Mouse (Mus musculus) CH12.LX (cell line): ENCODE measurements around the gene Ccdc137. TPM values are rescaled to one million over a fixed set of nuclear protein-coding genes. Genes with fewer than 3 reads are reported as not detected.

Experiments
- DNase-seq: peaks from one replicate; pipeline ENCODE4 v3.0.0-alpha.2; 2013; ENCODE audit errors: extremely low read depth
- H3K27ac ChIP-seq: 2 replicates; pipeline ENCODE4 v1.5.1; 2012; ENCODE audit warnings: low read depth, mild to moderate bottlenecking, control low read depth, moderate library complexity; ENCODE audit not compliant: insufficient read depth
- H3K27me3 ChIP-seq: replicated peaks from 2 replicates; pipeline ENCODE3; 2012; ENCODE audit warnings: inconsistent platforms
- H3K36me3 ChIP-seq, 2 experiments: replicated peaks in 1 of 2; 2 replicates each; pipeline versions ENCODE3 to v1.6.1; 2012; ENCODE audit warnings: inconsistent platforms in 1 of 2, low read length in 1 of 2, mild to moderate bottlenecking in 1 of 2, mixed read lengths in 1 of 2, moderate library complexity in 1 of 2; ENCODE audit not compliant: control insufficient read depth in 1 of 2, insufficient read depth in 1 of 2
- H3K4me1 ChIP-seq, 2 experiments: 2 replicates each; pipeline ENCODE4 v1.6.1; 2012; ENCODE audit warnings: inconsistent platforms in 1 of 2, moderate library complexity in 1 of 2; ENCODE audit not compliant: insufficient read depth in 2 of 2, control insufficient read depth in 1 of 2
- H3K4me2 ChIP-seq: 2 replicates; pipeline ENCODE4 v1.6.1; 2012; ENCODE audit warnings: low read depth, mild to moderate bottlenecking, control low read depth; ENCODE audit not compliant: poor library complexity, insufficient read depth, severe bottlenecking
- H3K4me3 ChIP-seq, 3 experiments: fragments of 150-350 bp in 1 of 3; sonication (generic) in 1 of 3; replicated peaks in 1 of 3; 2 replicates each; pipeline versions ENCODE3 to v1.5.1; 2011 to 2012; ENCODE audit warnings: low read depth in 2 of 3, low read length in 2 of 3, mild to moderate bottlenecking in 2 of 3, moderate library complexity in 2 of 3, control low read depth in 1 of 3, improper control_type of control experiment in 1 of 3, inconsistent platforms in 1 of 3, mixed read lengths in 1 of 3; ENCODE audit not compliant: poor library complexity in 1 of 3
- H3K79me2 ChIP-seq: replicated peaks from 2 replicates; pipeline ENCODE4 v1.6.1; 2012; ENCODE audit warnings: mild to moderate bottlenecking, moderate library complexity; ENCODE audit not compliant: control insufficient read depth, poor library complexity, insufficient read depth, severe bottlenecking; ENCODE audit errors: extremely low read depth
- H3K9ac ChIP-seq: 2 replicates; pipeline ENCODE4 v1.6.1; 2012; ENCODE audit warnings: low read depth, mild to moderate bottlenecking, control low read depth, moderate library complexity; ENCODE audit not compliant: insufficient read depth
- H3K9me3 ChIP-seq: replicated peaks from 2 replicates; pipeline ENCODE3; 2012; ENCODE audit warnings: low read length, inconsistent platforms, mixed read lengths
- BHLHE40 ChIP-seq: IDR thresholded peaks from 2 replicates; pipeline ENCODE4 v1.6.1; 2011; ENCODE audit warnings: mild to moderate bottlenecking, low read depth, low read length, improper control_type of control experiment
- CHD1 ChIP-seq: IDR thresholded peaks from 2 replicates; pipeline ENCODE4 v1.6.1; 2012; ENCODE audit warnings: low read depth, low read length, improper control_type of control experiment, inconsistent platforms
- CHD2 ChIP-seq: IDR thresholded peaks from 2 replicates; pipeline ENCODE4 v1.6.1; 2011; ENCODE audit warnings: low read length, improper control_type of control experiment
- CTCF ChIP-seq, 2 experiments: IDR thresholded peaks in 1 of 2; conservative IDR thresholded peaks in 1 of 2; 2 replicates each; pipeline ENCODE4 v1.5.1; 2011 to 2012; ENCODE audit warnings: low read depth in 2 of 2, low read length in 2 of 2, improper control_type of control experiment in 1 of 2, inconsistent platforms in 1 of 2, mild to moderate bottlenecking in 1 of 2, moderate library complexity in 1 of 2
- EP300 ChIP-seq: IDR thresholded peaks from 2 replicates; pipeline ENCODE4 v1.6.1; 2011; ENCODE audit warnings: low read length, improper control_type of control experiment
- HCFC1 ChIP-seq: IDR thresholded peaks from 2 replicates; pipeline ENCODE4 v1.6.1; 2012; ENCODE audit warnings: low read depth, mild to moderate bottlenecking, inconsistent platforms, low read length, improper control_type of control experiment
- MAFK ChIP-seq: IDR thresholded peaks from 2 replicates; pipeline ENCODE4 v1.6.1; 2011; ENCODE audit warnings: low read length, improper control_type of control experiment; ENCODE audit not compliant: insufficient replicate concordance
- MEF2A ChIP-seq: IDR thresholded peaks from 2 replicates; pipeline ENCODE4 v1.6.1; 2014; ENCODE audit warnings: low read depth, mild to moderate bottlenecking, inconsistent platforms, low read length, improper control_type of control experiment, borderline replicate concordance
- RAD21 ChIP-seq: IDR thresholded peaks from 2 replicates; pipeline ENCODE4 v1.6.1; 2011; ENCODE audit warnings: low read depth, mild to moderate bottlenecking, low read length, improper control_type of control experiment, moderate library complexity
- SIN3A ChIP-seq: IDR thresholded peaks from 2 replicates; pipeline ENCODE4 v1.6.1; 2012; ENCODE audit warnings: low read length, improper control_type of control experiment, inconsistent platforms
- SMC3 ChIP-seq: IDR thresholded peaks from 2 replicates; pipeline ENCODE4 v1.6.1; 2011; ENCODE audit warnings: low read depth, low read length, improper control_type of control experiment
- TBP ChIP-seq: conservative IDR thresholded peaks from 2 replicates; pipeline ENCODE4 v1.6.1; 2011; ENCODE audit warnings: low read depth, low read length, improper control_type of control experiment
- ZKSCAN1 ChIP-seq: IDR thresholded peaks from 2 replicates; pipeline ENCODE4 v1.6.1; 2012; ENCODE audit warnings: low read depth, inconsistent platforms, low read length, improper control_type of control experiment, borderline replicate concordance
- ZMIZ1 ChIP-seq: IDR thresholded peaks from 2 replicates; pipeline ENCODE4 v1.6.1; 2012; ENCODE audit warnings: low read depth, mild to moderate bottlenecking, inconsistent platforms, low read length, improper control_type of control experiment
- ZNF384 ChIP-seq: IDR thresholded peaks from 2 replicates; pipeline ENCODE4 v1.6.1; 2012; ENCODE audit warnings: low read depth, low read length, improper control_type of control experiment, inconsistent platforms
- dilution Hi-C: fragments of 300-500 bp; cut with MboI; formaldehyde crosslinking; loops from 2 replicates; pipeline ENCODE4 v1.14.3; 2020; ENCODE audit warnings: low sequenced_read_pairs; ENCODE audit not compliant: extremely low pct_unique_long_range_greater_than_20kb, extremely low pct_ligation_motif_present
- in situ Hi-C: fragments of 300-500 bp; cut with MboI; formaldehyde crosslinking; loops from 3 replicates; pipeline ENCODE4 v1.14.3; 2019; ENCODE audit warnings: low sequenced_read_pairs, low pct_ligation_motif_present, low pct_unique_long_range_greater_than_20kb, mixed read lengths
- polyA plus RNA-seq: library from polyadenylated mRNA; unstranded; fragments of >175 nt; gene quantifications from 2 replicates; pipeline ENCODE4 v1.2.1, GENCODE M21; 2012; ENCODE audit warnings: low read depth; ENCODE audit not compliant: insufficient read length
- total RNA-seq, 2 experiments: library from RNA; depleted of rRNA; stranded (reverse); fragments of 300-350 nt in 1 of 2; fragments of >200 nt in 1 of 2; gene quantifications; 2 replicates each; pipeline ENCODE4 v1.2.3; 2012 to 2014

Ccdc137 gene
- total and polyA plus RNA-seq, 3 experiments, result 30.1 to 104 (median 61.1) TPM

DNA sequence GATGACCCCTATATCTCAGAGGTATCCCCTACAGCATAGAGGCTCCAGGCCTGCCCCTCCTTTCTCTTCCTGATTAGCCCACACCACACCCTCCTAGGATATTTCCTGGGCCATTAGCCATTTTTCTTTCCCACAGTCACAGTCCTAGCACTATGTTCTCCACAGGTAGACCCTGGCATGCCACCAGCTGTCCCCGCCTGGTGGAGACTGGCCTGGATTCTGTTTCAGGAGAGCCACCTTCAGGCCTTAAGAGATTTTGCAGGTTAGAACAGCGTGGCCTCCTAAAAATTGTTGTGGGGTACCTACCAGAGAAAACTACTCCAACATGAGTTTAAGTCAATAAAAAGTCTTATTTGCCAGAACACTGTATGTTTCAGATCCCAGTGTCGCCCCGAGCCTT is 49.0 kb downstream of the Ccdc137 start:
- no peak overlapping the region for H3K4me3 ChIP-seq
- H3K4me2 ChIP-seq, result no peak overlapping the region
- H3K4me1 ChIP-seq, result peaks cover 5 to 15% of the 10 kb centered on the region in 2 experiments
- H3K9me3 ChIP-seq, result no peaks in the 10 kb centered on the region
- dilution Hi-C loops (no loop called here), in situ Hi-C loops (no loop called here)
- peaks cover 2% of the 10 kb centered on the region for H3K27me3 ChIP-seq
- no peak overlapping the region for H3K27ac ChIP-seq
- no peaks in the 10 kb centered on the region for H3K79me2 ChIP-seq
- H3K36me3 ChIP-seq, result no peaks in the 10 kb centered on the region
- no peak for DNase-seq
- TF ChIP-seq SIN3A (0 out of 2 replicates have a peak, but pooled peaks have one; percentile 9), MEF2A (no peak), CTCF (conservative IDR thresholded peaks at IDR 0.05 in 1 of 2, IDR thresholded peaks at IDR 0.05 in 1 of 2; ENCODE audit: low read depth in 2 of 2, low read length in 2 of 2) (peak in 1 of 2 experiments; percentile 83; a peak in 3 of 4 replicates), RAD21 (peak; percentile 64), EP300 (no peak), ZKSCAN1 (no peak), CHD2 (no peak), MAFK (no peak), SMC3 (peak; percentile 58), ZNF384 (no peak), TBP (no peak)
- no peak overlapping the region for H3K9ac ChIP-seq

DNA sequence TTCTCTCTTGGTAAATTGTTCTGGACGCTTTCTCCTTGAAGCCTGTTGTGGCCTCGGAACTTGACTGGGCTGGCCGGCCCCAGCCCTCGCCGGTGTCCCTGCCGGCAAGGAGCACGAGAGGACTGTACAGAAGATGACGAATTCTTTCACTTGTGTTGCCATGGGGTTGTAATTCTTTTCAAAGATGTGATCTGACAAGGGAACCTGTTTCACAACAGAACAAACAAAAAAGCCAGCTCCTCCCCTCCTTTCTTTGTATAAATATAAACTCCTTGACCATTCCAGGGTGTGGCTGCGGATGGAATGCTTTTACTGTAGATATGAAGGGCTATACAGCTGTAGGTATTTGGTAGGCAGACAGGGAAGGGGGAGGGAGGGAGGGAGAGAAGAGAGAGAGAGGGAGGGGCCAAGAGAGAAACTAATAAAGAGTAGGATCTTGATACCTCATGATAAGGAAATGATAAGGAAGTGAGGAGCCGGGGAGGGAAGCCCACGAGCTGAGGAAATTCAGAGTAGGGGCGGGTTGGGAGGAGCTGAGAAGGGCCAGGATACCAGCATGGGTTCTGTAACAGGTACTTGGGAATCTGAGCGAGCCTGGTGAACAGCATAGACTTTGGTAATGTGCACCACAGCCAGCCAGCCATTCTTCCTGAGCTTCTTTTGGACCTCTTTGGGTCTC is 49.8 kb downstream of the Ccdc137 start:
- no peaks in the 10 kb centered on the region for H3K9me3 ChIP-seq
- dilution Hi-C loops, result no loop called here
- H3K4me2 ChIP-seq, result no peak overlapping the region
- no peak overlapping the region for H3K27ac ChIP-seq
- no peak overlapping the region for H3K9ac ChIP-seq
- peaks cover 2% of the 10 kb centered on the region for H3K27me3 ChIP-seq
- no peak for TF ChIP-seq ZMIZ1
- no peak for TF ChIP-seq CHD1
- H3K79me2 ChIP-seq, result no peaks in the 10 kb centered on the region
- H3K4me1 ChIP-seq, result peaks cover 5 to 15% of the 10 kb centered on the region in 2 experiments
- in situ Hi-C loops, result no loop called here
- H3K36me3 ChIP-seq, result no peaks in the 10 kb centered on the region
- no peak overlapping the region for H3K4me3 ChIP-seq
- no peak for DNase-seq

- dilution Hi-C loops (no loop called here), in situ Hi-C loops (no loop called here)
- Histone ChIP-seq H3K4me1 (peaks cover 5 to 15% of the 10 kb centered on the region in 2 experiments), H3K79me2 (no peaks in the 10 kb centered on the region), H3K9ac (no peak overlapping the region), H3K27me3 (peaks cover 2% of the 10 kb centered on the region), H3K36me3 (no peaks in the 10 kb centered on the region), H3K9me3 (no peaks in the 10 kb centered on the region), H3K27ac (no peak overlapping the region), H3K4me3 (no peak overlapping the region), H3K4me2 (no peak overlapping the region)
- TF ChIP-seq HCFC1, result no peak
- TF ChIP-seq BHLHE40, result peak; percentile 25; the same call in 1 of the 2 replicates
- no peak for DNase-seq
Observed at GRCm38 (mm10) chr11:120508290-120508870, 50.5 kb downstream of the Ccdc137 start.
